Mouse (Mus musculus) lung, embryonic 14.5 days (tissue): ENCODE measurements around the gene Lrrc9. TPM values are rescaled to one million over a fixed set of nuclear protein-coding genes. Genes with fewer than 3 reads are reported as not detected.

Experiments
- ATAC-seq: fragments of 200-750 bp; cut with Nextera tagmentation; 2 replicates; pipeline ENCODE4 v1.8.0; 2017; ENCODE audit warnings: mild to moderate bottlenecking, moderate TSS enrichment, moderate library complexity; ENCODE audit not compliant: insufficient read depth
- DNase-seq: peaks from one replicate; pipeline ENCODE4 v3.0.0-alpha.2; 2015
- H3K27ac ChIP-seq: fragments of 300-500 bp; sonication (generic); 2 replicates; pipeline ENCODE4 v1.5.1; 2014; ENCODE audit warnings: low read depth, mild to moderate bottlenecking, moderate library complexity
- H3K27me3 ChIP-seq: fragments of 300-500 bp; sonication (generic); 2 replicates; pipeline ENCODE4 v1.6.1; 2014; ENCODE audit warnings: low read length, control low read depth; ENCODE audit not compliant: insufficient read depth
- H3K36me3 ChIP-seq: fragments of 300-500 bp; sonication (generic); 2 replicates; pipeline ENCODE4 v1.6.1; 2014; ENCODE audit warnings: control low read depth; ENCODE audit not compliant: insufficient read depth
- H3K4me1 ChIP-seq: fragments of 300-500 bp; sonication (generic); 2 replicates; pipeline ENCODE4 v1.6.1; 2014; ENCODE audit warnings: antibody characterized with exemption, control low read depth; ENCODE audit not compliant: insufficient read depth
- H3K4me2 ChIP-seq: fragments of 300-500 bp; sonication (generic); 2 replicates; pipeline ENCODE4 v1.6.1; 2014; ENCODE audit warnings: mild to moderate bottlenecking
- H3K4me3 ChIP-seq: fragments of 300-500 bp; sonication (generic); 2 replicates; pipeline ENCODE4 v1.5.1; 2014; ENCODE audit warnings: low read depth, low read length
- H3K9ac ChIP-seq: fragments of 300-500 bp; sonication (generic); 2 replicates; pipeline ENCODE4 v1.6.1; 2014
- H3K9me3 ChIP-seq: fragments of 300-500 bp; sonication (generic); 2 replicates; pipeline ENCODE4 v1.6.1; 2016; ENCODE audit warnings: low read depth, low read length, control low read depth
- CTCF ChIP-seq: IDR thresholded peaks from 2 replicates; pipeline ENCODE4 v1.5.1; 2016; ENCODE audit warnings: antibody characterized with exemption, low read depth
- WGBS: fragments of 180-500 bp; shearing (Covaris S2); extraction: QIAGEN DNeasy Blood & Tissue Kit; methylation state at CpG from one replicate; pipeline ENCODE4 v1.1.7; 2014; 5-methylcytosine and 5-hydroxymethylcytosine counted together
- polyA plus RNA-seq: library from polyadenylated mRNA; unstranded; fragments of >200 nt; fragmentation: Nextera tagmentation; extraction: Ambion mirVana; gene quantifications from 2 replicates; pipeline ENCODE4 v1.2.1, GENCODE M21; 2014

Lrrc9 gene
- 0.29 and 0.87 TPM in 2 replicates for polyA plus RNA-seq

GRCm38 (mm10) chr12:72441839-72442576 is at the start of gene Lrrc9:
Gene Lrrc9, plus strand, starts transcription at chr12:72441866.
- TF ChIP-seq CTCF: no peak
- peak; percentile 84 for DNase-seq
- Histone ChIP-seq H3K27me3 (no peaks in the 10 kb centered on the region), H3K36me3 (no peaks in the 10 kb centered on the region), H3K9ac (peak within 1 kb of the TSS; percentile 59), H3K9me3 (no peaks in the 10 kb centered on the region), H3K4me3 (peak within 1 kb of the TSS; percentile 43), H3K4me2 (peak within 1 kb of the TSS; percentile 94), H3K4me1 (no peaks in the 10 kb centered on the region), H3K27ac (no peak within 1 kb of the TSS)
- peak; percentile 93 for ATAC-seq
- 2% methylated on average over 31 of the region's 31 CpGs for WGBS

- no peak overlapping the region for H3K27ac ChIP-seq
- no peaks in the 10 kb centered on the region for H3K27me3 ChIP-seq
- no peaks in the 10 kb centered on the region for H3K9me3 ChIP-seq
- DNase-seq: peak; percentile 20
- no peak overlapping the region for H3K4me2 ChIP-seq
- no peak for ATAC-seq
- no peak overlapping the region for H3K4me3 ChIP-seq
- no peaks in the 10 kb centered on the region for H3K36me3 ChIP-seq
- 44% methylated on average over 13 of the region's 13 CpGs for WGBS
- H3K9ac ChIP-seq: no peak overlapping the region
- TF ChIP-seq CTCF: no peak
- no peaks in the 10 kb centered on the region for H3K4me1 ChIP-seq
These were observed 48.4 kb upstream of the Lrrc9 start for GRCm38 (mm10) chr12:72393046-72393805.

- H3K27me3 ChIP-seq: peaks cover 24% of the 10 kb centered on the region
- DNase-seq (no peak), ATAC-seq (no peak)
- no peaks in the 10 kb centered on the region for H3K36me3 ChIP-seq
- H3K27ac ChIP-seq: no peak overlapping the region
- WGBS: 55% methylated on average over 5 of the region's 5 CpGs
- no peak overlapping the region for H3K9ac ChIP-seq
- no peaks in the 10 kb centered on the region for H3K9me3 ChIP-seq
- no peak overlapping the region for H3K4me2 ChIP-seq
- H3K4me1 ChIP-seq: no peaks in the 10 kb centered on the region; the same call in 1 of the 2 replicates
- TF ChIP-seq CTCF: no peak
- H3K4me3 ChIP-seq: no peak overlapping the region
These were observed 36.6 kb upstream of the Lrrc9 start for GRCm38 (mm10) chr12:72405031-72405430.

- Histone ChIP-seq H3K9me3 (no peaks in the 10 kb centered on the region), H3K9ac (no peak overlapping the region), H3K4me1 (no peaks in the 10 kb centered on the region; the same call in 1 of the 2 replicates), H3K4me3 (peak overlapping the region; percentile 71), H3K4me2 (peak overlapping the region; percentile 93), H3K36me3 (no peaks in the 10 kb centered on the region), H3K27me3 (peaks cover 24% of the 10 kb centered on the region), H3K27ac (no peak overlapping the region)
- TF ChIP-seq CTCF: no peak
- no peak for ATAC-seq
- DNase-seq: no peak
- 14% methylated on average over 11 of the region's 11 CpGs for WGBS
These were observed 34.5 kb upstream of the Lrrc9 start for GRCm38 (mm10) chr12:72407146-72407545.

GRCm38 (mm10) chr12:72407721-72408110 is 34.0 kb upstream of the Lrrc9 start:
- Histone ChIP-seq H3K4me2 (peak overlapping the region; percentile 93), H3K4me1 (no peaks in the 10 kb centered on the region; the same call in 1 of the 2 replicates), H3K27ac (no peak overlapping the region), H3K36me3 (no peaks in the 10 kb centered on the region), H3K27me3 (peaks cover 24% of the 10 kb centered on the region), H3K4me3 (peak overlapping the region; percentile 71), H3K9me3 (no peaks in the 10 kb centered on the region), H3K9ac (peak overlapping the region; percentile 59)
- peak; percentile 24 for DNase-seq
- ATAC-seq: no peak
- TF ChIP-seq CTCF: no peak
- WGBS: under 1% methylated on average over 17 of the region's 17 CpGs

- Histone ChIP-seq H3K36me3 (no peaks in the 10 kb centered on the region), H3K9me3 (no peaks in the 10 kb centered on the region), H3K27ac (no peak overlapping the region), H3K4me3 (peak overlapping the region; percentile 71), H3K27me3 (peaks cover 24% of the 10 kb centered on the region), H3K4me1 (no peaks in the 10 kb centered on the region; the same call in 1 of the 2 replicates), H3K4me2 (peak overlapping the region; percentile 93), H3K9ac (peak overlapping the region; percentile 59)
- DNase-seq (peak; percentile 79), ATAC-seq (peak; percentile 88)
- no peak for TF ChIP-seq CTCF
- under 1% methylated on average over 57 of the region's 63 CpGs for WGBS
These were observed 33.4 kb upstream of the Lrrc9 start for GRCm38 (mm10) chr12:72408111-72408891.
